Mouse (Mus musculus): ENCODE data around the gene Tmem35b.
"Not testable (repeated sequence)": the region's sequence is repeated elsewhere in the genome, so short reads cannot be mapped to it uniquely, and the experiment has no call there.

Tmem35b gene

DNA sequence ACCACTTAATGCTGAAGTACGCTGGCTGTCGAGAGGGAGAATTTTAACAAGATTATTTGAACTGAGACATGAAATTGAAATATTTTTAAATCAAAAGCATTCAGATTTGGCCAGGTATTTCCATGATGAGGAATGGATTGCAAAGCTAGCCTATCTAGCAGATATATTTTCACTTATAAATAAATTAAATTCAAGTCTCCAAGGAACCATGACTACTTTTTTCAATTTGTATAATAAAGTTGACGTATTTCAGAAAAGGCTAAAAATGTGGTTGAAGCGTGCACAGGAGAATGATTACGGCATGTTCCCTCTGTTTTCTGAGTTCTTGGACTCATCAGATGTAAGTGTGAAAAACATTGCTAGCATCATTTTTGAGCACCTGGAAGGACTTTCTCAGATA is at the start of gene Tmem35b:
Tmem35b (plus strand) TSS at position 301 of the 400 bp plus-strand sequence.
- DNase-seq (ENCODE audit: low spot score): no peak

DNA sequence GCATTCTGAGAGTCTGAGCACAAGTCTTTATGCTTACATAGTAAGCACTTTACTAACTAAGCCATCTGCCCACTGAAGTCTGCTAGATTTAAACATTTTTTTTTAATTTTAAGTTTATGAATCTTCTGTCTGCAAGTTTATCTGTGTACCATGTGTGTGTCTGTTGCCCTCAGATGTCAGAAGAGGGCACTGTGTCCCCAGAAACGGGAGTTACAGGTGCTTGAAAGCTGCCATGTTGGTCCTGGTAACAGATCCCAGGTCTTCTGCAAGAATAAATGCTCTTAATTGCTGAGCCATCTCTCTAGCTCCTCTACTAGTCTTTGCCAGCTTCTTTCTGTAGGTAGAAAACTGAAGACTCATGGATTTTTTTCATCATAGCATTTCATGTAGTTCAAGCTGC is 48.6 kb upstream of the Tmem35b start:
- DNase-seq (ENCODE audit: low spot score): no peak

DNA sequence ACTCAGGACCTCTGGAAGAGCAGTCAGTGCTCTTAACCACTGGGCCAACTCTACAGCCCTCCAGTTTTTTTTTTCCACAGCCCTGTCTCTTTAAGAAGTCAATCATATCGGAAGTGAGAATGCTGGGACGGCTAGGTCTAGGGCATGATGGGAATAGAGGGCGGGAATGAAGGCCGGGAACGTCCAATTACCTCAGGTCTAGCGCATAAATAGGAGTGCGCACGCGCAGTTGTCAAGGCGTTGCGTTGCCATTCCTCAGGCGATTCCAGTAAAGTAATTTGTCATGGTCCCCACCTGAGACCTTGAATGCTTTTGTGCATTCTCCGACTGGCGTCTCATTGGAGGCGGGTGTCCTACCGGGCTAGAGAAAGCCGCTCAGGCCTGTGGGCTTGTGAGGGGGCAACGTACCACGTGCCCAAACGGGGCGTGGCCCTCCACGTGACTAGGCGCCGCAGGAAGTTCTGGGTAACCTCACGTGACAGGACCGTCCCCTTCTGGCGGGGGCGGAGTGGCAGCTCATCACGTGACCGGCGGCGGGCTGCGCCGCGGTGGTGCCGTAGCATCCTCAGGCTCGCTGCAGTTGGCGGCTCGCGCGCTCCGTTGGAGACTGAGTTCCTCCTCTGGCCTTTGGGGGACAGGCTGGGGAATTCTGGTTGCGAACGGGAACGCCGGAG is 46.5 kb upstream of the Tmem35b start, which contains the start of gene Zmym6:
Zmym6 (plus strand) TSS at position 509 of the 674 bp plus-strand sequence.
- peak; percentile 94 for DNase-seq (ENCODE audit: low spot score)

DNA sequence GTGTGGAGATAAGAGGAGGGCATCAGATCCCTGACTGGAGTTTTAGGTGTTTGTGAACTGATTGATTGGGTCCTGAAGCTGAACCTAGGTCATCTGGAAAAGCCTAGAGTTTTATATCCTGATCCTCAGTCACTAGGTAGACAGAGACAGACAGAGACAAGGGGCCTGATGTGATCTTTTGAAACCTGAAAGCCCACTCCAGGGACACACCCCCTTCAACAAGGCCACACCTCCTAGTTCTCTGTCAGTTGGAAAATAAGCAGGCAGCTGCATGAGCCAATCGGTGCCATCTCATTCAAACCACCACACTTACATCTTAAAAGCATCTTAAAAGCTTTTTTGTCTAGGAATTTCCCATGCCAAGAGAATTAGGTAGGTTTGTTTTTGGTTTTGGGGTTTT is 42.7 kb upstream of the Tmem35b start:
- no peak for DNase-seq (ENCODE audit: low spot score)

DNA sequence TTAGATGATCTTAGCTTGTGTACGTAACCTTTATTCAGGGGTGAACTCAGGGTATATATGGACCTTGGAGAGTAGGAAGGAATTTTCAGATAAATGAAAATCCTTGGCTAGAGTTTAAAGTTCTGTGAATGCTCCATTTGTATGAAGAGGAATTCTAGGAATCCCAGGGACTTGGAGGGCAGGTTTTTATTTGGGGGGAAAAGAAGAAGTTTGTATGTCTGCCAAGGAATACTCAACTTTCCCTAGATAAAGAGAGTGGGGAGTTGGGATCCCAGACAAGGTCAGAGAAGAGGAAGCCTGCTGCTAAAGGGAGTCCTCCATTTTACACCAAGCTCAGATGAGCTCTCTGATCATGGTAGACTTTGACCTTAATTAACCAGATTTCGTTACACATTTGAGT is 40.4 kb upstream of the Tmem35b start:
- no peak for DNase-seq (ENCODE audit: low spot score)

DNA sequence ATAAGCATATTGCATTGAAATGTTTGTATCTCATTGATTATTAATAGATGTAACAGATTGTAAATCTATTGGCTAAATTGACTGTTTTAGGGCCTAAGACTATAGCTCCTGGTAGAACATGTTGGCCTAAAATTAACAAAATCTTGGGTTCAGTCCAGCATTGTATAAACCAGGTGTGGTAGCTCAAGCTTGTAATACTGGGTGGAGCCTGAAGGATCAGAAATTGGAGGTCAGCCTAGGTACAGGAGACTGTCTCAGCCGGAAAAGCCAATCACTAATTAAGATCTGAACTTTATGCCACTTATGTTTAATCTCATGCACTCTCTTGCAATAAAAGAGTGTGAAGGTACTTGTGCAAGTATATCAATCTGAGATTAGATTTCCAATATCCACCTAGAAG is 37.7 kb upstream of the Tmem35b start:
- no peak for DNase-seq (ENCODE audit: low spot score)

DNA sequence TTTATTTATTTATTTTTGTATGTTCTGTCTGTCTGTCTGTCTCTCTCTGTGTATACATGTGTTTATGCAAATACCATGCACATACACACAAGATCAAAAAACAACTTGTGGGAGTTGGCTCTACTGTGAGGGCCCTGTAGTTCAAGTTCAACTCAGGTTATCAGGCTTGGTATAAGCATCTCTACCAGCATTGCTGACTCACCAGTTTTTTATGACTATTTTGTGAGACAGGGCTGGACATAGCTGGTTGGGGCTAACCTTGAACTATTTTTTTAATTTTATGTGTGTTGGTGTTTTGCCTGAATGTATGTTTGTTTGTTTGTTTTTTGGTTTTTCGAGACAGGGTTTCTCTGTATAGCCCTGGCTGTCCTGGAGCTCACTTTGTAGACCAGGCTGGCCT is 32.3 kb upstream of the Tmem35b start:
- no peak for DNase-seq (ENCODE audit: low spot score)

DNA sequence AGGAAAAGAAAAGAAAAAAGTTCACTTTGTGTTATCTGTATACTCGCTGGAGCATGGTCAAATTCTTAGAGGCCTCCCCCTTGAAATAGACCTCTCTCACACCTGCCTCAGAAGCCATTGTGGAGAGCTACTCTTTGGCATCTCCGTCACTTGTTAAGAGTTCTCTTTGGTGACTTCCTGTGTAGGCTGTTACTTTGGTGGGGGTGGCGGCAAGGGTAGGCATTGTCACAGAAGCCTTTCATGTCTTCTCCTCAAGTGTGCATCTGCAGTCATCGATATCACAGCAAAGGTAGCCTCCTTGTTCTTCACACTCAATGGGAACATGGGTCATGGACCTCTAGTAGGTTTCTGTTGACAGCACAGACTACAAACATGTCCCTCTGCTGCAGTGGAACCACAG is 28.4 kb upstream of the Tmem35b start:
- no peak for DNase-seq (ENCODE audit: low spot score)

DNA sequence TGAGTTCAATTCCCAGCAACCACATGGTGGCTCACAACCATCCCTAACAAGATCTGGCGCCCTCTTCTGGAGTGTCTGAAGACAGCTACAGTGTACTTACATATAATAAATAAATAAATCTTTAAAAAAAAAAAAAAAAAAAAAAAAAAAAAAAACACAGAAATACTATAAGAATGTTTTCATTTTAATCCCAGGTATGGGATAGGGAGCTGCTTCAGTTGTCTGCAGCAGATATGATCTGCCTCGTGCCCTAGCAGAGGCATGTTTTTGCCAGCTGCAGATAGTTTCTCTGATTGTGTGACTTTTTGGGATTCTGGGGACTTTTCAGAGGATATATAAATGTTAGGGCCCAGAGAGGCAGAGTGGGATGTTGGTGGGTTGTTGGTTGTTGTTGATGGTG is 23.9 kb upstream of the Tmem35b start:
- DNase-seq (ENCODE audit: low spot score): not testable (repeated sequence)

DNA sequence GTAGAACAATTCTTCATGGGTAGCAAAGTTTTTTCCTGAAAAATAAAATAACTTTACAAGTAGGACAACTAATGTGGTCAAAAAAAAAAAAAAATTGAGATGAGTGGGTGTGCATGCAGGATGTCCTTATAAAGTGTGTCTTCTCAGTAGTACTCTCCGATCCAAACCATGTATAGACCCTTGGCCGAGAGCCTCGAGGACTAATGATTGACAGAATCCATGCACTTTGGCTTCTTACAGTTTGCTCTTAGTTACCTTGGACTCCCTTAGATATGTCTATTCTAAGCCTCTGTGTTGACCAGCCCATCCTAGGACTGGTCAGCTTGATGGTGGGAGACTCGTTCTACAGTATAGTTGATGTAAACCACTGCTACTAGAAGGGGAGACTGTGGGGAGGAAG is 15.9 kb upstream of the Tmem35b start:
- no peak for DNase-seq (ENCODE audit: low spot score)

DNA sequence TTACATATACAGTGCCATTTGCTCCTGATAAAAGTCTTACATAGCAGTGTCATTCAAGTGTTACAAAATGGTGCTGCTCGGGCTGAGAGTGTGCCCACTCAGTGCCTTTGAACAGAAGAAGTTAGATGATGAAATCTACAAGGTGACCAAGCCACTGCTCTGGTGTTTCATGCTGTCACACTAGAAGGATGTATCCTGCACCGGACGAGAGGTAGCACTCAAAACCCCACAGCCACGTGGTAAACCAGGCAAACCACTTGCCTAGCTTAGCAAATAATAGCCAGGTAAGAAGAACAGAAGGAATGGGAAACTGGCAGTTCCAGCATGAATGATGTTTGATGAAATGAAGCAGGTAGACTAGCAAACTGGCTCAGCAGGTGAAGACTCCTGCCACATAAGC is 12.9 kb upstream of the Tmem35b start:
- no peak for DNase-seq (ENCODE audit: low spot score)

DNA sequence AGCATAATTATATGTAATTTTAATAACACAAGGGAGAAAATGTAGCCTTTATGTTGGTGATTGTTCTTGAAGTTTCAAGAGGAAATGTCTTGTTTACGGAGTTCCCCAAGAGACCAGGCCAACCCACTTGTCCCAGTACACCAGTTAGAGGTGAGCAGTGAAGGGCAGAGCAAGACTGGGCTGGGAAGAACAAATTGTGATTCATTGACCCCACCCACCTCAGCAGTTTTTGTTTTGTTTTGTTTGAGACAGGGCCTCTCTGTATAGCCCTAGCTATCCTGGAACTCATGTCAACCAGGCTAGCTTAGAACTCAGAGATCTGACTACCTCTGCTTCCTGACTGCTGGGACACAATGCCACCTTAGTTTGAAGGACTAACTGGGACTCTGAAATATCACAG is 840 bp downstream of the Tmem35b start:
- no peak for DNase-seq (ENCODE audit: low spot score)

DNA sequence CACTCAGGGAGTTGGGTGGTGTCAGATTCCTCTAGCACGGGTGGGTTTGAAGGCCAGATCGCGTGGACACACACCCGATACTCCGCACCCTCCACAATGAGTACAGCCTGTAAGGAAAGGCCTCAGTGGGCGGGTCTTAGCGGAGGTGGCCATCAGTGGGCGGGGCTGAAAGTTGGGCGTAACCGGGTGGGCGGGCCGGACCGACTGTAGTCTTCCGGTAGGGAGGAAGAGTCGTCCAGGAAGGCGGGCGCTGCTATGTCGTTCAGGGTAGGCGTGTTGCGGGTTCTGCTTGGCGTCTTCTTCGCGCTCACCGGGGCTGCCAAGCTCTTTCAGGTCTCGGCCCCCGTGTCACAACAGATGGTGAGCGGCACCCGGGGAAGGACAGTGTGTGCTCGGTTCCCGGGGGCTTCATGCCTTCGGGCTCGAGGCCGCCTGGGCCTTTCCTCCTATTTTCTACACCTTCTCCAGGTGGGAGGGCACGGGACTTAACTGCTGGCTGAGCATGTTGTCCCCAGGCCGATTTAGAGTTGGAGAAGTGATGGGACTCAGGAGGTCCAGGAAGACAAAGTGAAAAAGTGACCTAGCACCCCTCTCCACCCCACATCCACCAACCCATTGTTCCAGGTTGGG is 2.5 kb downstream of the Tmem35b start:
- DNase-seq (ENCODE audit: low spot score): peak; percentile 80

DNA sequence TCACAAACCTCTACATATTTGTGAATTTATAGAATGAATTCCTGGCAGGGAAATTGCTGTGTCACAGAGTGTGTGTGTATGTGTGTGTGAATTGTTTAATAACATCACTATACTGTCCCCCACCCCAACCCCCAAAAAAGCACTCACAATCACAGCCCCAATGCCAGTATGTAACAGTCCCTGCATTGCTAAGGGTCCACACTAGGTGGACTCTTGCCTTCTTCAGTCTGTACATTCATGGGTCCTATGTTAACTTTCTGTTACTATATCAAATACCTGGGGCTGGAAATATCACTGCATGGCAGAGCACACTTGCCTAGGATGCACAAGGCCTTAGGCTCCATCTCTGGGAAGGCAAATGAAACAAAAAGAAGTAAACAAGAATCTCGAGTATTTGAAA is 11.2 kb downstream of the Tmem35b start:
- DNase-seq (ENCODE audit: low spot score): no peak

DNA sequence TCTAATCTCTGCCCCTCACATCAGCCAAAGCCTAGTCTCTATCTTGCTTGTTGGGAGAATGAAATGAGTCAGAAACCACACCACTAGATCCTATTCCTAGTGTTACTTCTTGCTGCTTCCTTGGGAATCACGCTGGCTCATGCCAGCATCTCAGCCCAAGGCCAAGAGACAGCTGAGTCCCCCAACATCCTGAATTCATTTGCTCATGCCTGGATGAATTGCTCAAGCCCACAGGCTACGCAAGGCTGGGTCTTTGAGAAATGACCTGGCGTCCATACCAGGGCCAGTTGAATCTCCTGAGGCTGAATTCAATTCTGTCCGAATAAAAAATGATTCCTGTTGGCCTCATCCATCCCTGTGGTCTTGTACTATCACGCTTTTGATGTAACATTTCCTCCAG is 14.1 kb downstream of the Tmem35b start:
- no peak for DNase-seq (ENCODE audit: low spot score)

DNA sequence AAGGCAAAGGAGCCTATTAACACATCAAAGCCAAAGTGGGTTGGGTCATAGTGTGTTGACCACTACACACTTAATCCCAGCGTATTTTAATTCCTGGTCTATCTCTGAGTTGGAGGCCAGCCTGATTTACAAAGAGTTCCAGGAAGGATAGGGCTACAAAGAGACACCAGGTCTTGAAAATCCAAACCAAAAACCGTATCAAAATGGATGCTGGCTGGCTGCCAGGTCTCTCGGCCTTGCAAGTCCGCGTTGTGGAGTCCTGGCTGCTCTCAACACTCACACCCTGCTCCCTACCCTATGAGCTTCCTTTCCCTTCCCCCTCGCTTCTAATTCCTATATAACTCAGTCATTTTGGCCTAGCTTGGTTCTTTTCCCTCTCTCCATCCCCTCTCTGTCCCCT is 15.0 kb downstream of the Tmem35b start:
- DNase-seq (ENCODE audit: low spot score): no peak

DNA sequence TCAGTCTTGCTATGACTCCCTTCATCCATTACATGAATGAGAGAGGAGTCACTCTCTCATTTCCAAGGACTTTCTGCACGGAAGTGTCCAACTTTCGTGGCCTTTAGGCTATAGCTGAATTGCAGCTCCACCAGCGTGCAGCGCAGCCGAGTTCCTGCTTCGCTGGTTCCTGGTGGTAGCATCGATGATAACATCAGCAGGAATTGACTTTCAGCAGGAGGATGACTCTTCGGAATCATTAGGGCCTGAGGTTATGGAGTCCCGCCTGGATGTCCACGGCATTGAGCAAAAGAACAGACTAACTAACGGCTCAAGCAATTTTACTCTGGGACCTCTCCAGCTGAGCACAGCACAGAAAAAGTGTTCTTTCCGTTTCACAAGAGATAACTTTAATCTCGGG is 26.5 kb downstream of the Tmem35b start:
- DNase-seq (ENCODE audit: low spot score): no peak

DNA sequence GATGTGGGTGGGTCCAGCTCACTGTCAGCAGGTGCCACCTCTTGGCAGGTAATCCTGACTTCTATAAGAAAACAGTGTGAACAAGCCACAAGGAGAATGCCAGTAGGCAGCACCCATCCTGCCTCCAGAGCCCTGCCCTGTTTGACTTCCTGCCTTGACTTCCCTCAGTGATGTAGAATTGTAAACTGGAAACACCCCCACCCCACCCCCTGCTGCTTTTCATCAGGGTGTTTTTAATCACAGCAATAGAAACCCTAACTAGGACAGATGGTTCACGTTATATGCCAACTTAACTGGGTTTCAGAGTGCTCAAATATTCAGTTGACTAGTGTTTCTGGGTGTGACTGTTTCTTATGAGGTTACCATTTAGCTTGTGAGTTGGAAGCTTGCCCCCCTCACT is 29.9 kb downstream of the Tmem35b start:
- DNase-seq (ENCODE audit: low spot score): no peak

DNA sequence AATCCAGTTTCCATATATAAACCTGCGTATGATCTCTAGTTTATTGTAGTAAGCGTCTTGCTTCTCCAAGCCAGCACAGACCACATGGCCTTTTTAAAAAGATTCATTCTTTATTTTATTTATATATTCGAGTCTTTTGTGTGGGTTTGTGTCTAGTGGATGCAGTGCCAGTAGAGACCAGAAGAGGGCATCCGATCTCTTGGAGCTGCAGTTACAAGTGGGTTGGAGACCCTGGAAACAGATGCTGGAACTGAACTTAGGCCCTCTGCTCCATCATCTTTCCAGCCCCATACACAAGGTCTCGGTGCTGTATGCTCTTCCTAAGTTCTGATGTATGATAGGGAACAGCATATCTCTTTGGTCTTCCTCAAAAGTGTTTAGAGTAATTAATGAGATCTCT is 32.3 kb downstream of the Tmem35b start:
- DNase-seq (ENCODE audit: low spot score): no peak

DNA sequence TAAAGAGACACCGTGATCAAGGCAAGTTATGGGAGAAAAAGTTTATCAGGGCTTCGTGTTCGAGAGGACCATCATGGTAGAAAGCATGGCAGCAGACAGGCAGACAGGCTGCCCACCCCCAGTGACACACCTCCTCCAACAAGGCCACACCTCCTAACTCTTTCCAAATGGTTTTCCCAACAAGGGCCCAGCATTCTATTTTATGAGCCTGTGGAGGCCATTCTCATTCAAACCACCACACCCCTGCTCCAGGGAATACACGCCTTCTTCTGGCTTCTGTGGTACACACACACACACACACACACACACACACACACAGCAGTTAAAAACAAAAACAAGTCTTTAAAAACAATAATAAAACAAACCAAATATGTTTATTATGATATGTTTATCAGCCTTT is 34.3 kb downstream of the Tmem35b start:
- no peak for DNase-seq (ENCODE audit: low spot score)

DNA sequence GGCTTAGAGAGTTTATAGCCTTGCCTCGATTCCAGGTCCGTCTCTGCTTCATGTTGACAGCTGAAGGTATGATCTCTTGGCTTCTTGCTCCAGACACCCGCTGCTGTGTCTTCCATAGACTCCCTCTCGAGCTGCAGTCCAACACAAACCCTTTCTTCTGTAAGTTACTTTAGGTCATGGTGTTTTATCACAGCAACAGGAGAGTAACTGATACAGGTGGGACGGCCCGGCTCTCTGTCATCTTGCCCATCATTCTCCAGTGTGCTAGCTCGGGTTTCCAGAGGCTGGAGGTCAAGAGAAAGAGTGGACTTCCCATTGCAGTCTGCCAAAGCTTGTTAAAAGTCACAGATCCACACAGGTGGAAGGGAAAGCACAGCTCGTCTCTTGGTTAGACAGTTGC is 40.4 kb downstream of the Tmem35b start:
- DNase-seq (ENCODE audit: low spot score): no peak

DNA sequence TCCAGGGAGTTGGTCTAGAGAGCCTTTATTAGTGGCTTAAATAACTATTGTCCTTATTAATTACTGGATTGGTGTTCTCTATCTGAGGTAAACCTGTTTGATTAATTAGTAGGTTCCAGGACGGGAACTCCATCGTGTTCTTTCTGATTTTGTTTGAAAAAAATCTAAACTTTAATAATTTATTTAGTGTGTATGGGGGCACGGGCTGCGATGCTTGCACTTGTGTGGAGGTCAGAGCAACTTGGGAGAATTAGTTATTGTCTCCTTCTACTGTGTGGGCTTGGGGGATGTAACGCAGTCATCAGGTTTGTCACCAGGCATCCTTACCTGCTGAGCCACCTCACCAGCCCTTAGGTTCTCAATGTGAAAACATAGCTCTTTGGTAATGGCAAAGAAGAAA is 43.6 kb downstream of the Tmem35b start:
- no peak for DNase-seq (ENCODE audit: low spot score)

DNA sequence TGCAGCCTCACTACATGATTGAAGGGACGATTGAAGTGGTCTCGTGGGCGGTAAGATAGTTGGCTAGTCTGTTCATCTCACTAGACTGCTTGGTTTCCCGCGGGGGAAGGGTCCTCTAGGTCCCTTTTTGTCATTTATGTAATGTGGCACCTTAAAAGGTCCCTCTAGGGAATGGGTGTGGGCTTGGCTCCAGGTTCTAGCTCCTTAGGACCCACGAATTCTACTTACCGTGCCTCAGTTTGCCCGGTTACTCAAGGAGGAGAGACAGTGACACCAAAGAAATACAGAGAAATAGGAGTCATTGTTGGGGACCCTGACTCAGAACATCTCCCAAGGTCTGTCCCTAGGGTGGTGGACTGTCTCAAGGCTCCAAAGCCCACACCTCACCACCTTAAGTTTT is 44.2 kb downstream of the Tmem35b start:
- DNase-seq (ENCODE audit: low spot score): no peak
